8 mouse cellular contexts compared by ENCODE assay signal in genomic region chr10:43540442-43541152, GRCm38 (mm10). TPM values are rescaled to one million over a fixed set of nuclear protein-coding genes. Genes with fewer than 3 reads are reported as not detected.
DNase-seq lines count a peak whose midpoint lies in the region; ATAC-seq lines count a peak whose summit lies in the region.

TSS of gene 1700021F05Rik (minus strand) at chr10:43540994.

- peak; percentile 95 for DNase-seq in R1 (ENCODE audit: low read depth, low spot score)
- DNase-seq in cerebellum, postnatal 25 days: peak; percentile 96 to 99
- DNase-seq in frontal cortex, postnatal 36 days (ENCODE audit: low spot score in 2 of 2): peak; percentile 94 to 95
- peak; percentile 94 to 96 for DNase-seq in left cerebral cortex, adult 18-20 months (ENCODE audit: low spot score in 2 of 2)
- peak; percentile 95 for DNase-seq in right cerebral cortex, adult 18-20 months
- DNase-seq in urinary bladder, postnatal 10 days (ENCODE audit: low spot score): peak; percentile 87

- no peaks in the 10 kb centered on the region for H3K36me3 ChIP-seq in hindbrain, embryonic 16.5 days (ENCODE audit: control insufficient read depth, insufficient read depth, low read length)
- no peaks in the 10 kb centered on the region for H3K36me3 ChIP-seq in macrophage (ENCODE audit: inconsistent target)

- peak within 1 kb of the TSS; percentile 90 for H3K4me3 ChIP-seq in hindbrain, embryonic 16.5 days (ENCODE audit: low read length)
- peak within 1 kb of the TSS; percentile 89 for H3K4me3 ChIP-seq in macrophage (ENCODE audit: inconsistent target)

- H3K4me2 ChIP-seq in hindbrain, embryonic 16.5 days (ENCODE audit: low read length): peak within 1 kb of the TSS; percentile 72

- peak within 1 kb of the TSS; percentile 94 for H3K9ac ChIP-seq in hindbrain, embryonic 16.5 days (ENCODE audit: low read depth, low read length)

- under 1% methylated on average over 36 of the region's 56 CpGs for WGBS in hindbrain, embryonic 16.5 days
- WGBS in macrophage (ENCODE audit: missing documents): under 1% methylated on average over 47 of the region's 56 CpGs

- peak; percentile 99 for ATAC-seq in hindbrain, embryonic 16.5 days

- H3K79me2 ChIP-seq in macrophage (ENCODE audit: inconsistent target): peaks cover 18% of the 10 kb centered on the region; the same call in 1 of the 2 replicates

- no peaks in the 10 kb centered on the region for H3K27me3 ChIP-seq in hindbrain, embryonic 16.5 days (replicated peaks; ENCODE audit: control insufficient read depth, insufficient read depth, low read length)

- H3K27ac ChIP-seq in hindbrain, embryonic 16.5 days (ENCODE audit: low read depth, low read length): peak within 1 kb of the TSS; percentile 79
- H3K27ac ChIP-seq in macrophage: peak within 1 kb of the TSS; percentile 32

- H3K4me1 ChIP-seq in hindbrain, embryonic 16.5 days (ENCODE audit: control insufficient read depth, insufficient read depth, low read depth, low read length): peaks cover 11% of the 10 kb centered on the region

- no peaks in the 10 kb centered on the region for H3K9me3 ChIP-seq in hindbrain, embryonic 16.5 days (ENCODE audit: control insufficient read depth, low read length)

RNA-seq across cellular contexts. Expression of gene 1700021F05Rik, which starts in this region (rescaled TPM):
- 64.8 and 74.9 TPM in 2 replicates for polyA plus RNA-seq in hindbrain, embryonic 16.5 days (2015; fragmentation: Nextera tagmentation; extraction: Ambion mirVana)
- total RNA-seq in left cerebral cortex, adult 18-20 months (2021): 10 to 100 TPM; 39.1 to 42.8 TPM
- 10 to 100 TPM in 22 of 26 experiments, 1 to 10 TPM in 4; 5.4 to 34.1 (median 18.6) TPM for total RNA-seq in macrophage (2018; cell fraction: chromatin; rRNA removed)
- total RNA-seq in macrophage (2018; cell fraction: cytosol; rRNA removed): 10 to 100 TPM; 10.6 to 24.1 (median 19.6) TPM
- 10 to 100 TPM in 20 of 26 experiments, 1 to 10 TPM in 6; 6.9 to 28.0 (median 15.4) TPM for total RNA-seq in macrophage (2018; cell fraction: nucleus; rRNA removed)
- 17.5 to 43.3 TPM (median 21.2 TPM) in 3 replicates for polyA plus RNA-seq in macrophage (2018)

Comparison
In these comparisons a context has a peak if more than half of its experiments do, and no peak if none do; other contexts are left out.
1. Peak in every context shown above with its lines: DNase-seq, ATAC-seq, H3K4me3 ChIP-seq and H3K27ac ChIP-seq.